ENCODE assay signal across 8 mouse cellular contexts in the genomic region with DNA sequence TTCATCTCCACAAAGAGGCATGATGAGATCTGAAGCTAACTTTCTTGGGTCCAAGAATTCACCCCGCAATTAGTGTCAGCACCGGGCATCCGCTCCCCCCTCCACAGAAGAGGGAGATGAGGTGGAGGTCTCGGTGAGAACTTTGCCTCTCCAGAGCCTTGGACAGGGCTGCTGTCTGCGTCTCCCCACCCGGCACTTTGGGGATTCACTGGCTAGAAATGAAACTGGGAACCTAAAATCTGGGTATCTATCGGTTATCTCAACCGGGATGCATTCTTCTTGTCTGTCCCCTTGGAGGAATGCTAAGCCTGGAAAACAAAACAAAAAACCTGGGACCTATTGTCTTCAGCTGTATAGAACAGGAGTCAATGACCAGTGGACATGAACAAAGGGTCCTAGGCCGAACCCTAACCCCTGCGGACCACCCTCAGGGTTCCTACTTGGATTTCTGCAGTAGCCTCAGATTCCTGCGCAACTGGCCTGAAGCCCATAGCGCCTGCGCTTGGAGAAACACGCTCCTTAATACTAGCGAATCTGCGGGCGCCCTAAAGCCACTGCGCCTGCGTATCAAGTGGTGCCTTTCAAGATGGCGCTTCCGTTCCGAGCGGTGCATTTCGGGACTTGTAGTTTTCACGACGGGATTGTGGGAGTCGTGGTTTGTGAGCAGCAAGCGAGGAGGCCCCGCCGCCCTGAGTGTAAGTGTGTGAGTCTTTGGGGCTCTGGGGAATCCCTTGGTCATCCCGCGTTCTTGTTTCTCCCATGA. TPM values are rescaled to one million over a fixed set of nuclear protein-coding genes. Genes with fewer than 3 reads are reported as not detected.
DNase-seq lines count a peak whose midpoint lies in the region; ATAC-seq lines count a peak whose summit lies in the region.

A gene (plus strand): TSS at position 638 of the 763 bp plus-strand sequence.

- peak; percentile 98 for DNase-seq in R1 (ENCODE audit: low read depth, low spot score)
- peak; percentile 94 to 96 for DNase-seq in cerebellum, postnatal 25 days
- peak; percentile 87 to 92 for DNase-seq in frontal cortex, postnatal 25 days (ENCODE audit: low spot score in 2 of 2)
- DNase-seq in hindbrain, embryonic 14.5 days (ENCODE audit: low spot score), result peak; percentile 100
- DNase-seq in layer of hippocampus, postnatal 36 days, result peak; percentile 93 to 94
- DNase-seq in lung, postnatal 36 days, result peak; percentile 99
- peak; percentile 99 for DNase-seq in retina, postnatal 1 day
- DNase-seq in urinary bladder, adult 18-20 months (ENCODE audit: low spot score in 2 of 2), result peak; percentile 83 to 94

- H3K9me3 ChIP-seq in hindbrain, embryonic 14.5 days (ENCODE audit: control insufficient read depth, low read length), result no peaks in the 10 kb centered on the region

- no peaks in the 10 kb centered on the region for H3K27me3 ChIP-seq in hindbrain, embryonic 14.5 days (ENCODE audit: control insufficient read depth, insufficient read depth, low read length)

- ATAC-seq in hindbrain, embryonic 14.5 days (ENCODE audit: low FRiP score), result peak; percentile 95

- H3K36me3 ChIP-seq in hindbrain, embryonic 14.5 days (replicated peaks; ENCODE audit: control insufficient read depth, insufficient read depth), result peaks cover 8% of the 10 kb centered on the region

- H3K27ac ChIP-seq in hindbrain, embryonic 14.5 days, result peak within 1 kb of the TSS; percentile 87

- peak within 1 kb of the TSS; percentile 80 for H3K4me2 ChIP-seq in hindbrain, embryonic 14.5 days (replicated peaks)

- peak within 1 kb of the TSS; percentile 61 for H3K4me3 ChIP-seq in hindbrain, embryonic 14.5 days (replicated peaks; ENCODE audit: low read length)

- H3K4me1 ChIP-seq in hindbrain, embryonic 14.5 days (replicated peaks; ENCODE audit: control insufficient read depth, insufficient read depth, low read length), result peaks cover 24% of the 10 kb centered on the region

- peak within 1 kb of the TSS; percentile 76 for H3K9ac ChIP-seq in hindbrain, embryonic 14.5 days

- WGBS in hindbrain, embryonic 14.5 days, result 9% methylated on average over 32 of the region's 32 CpGs

RNA-seq across cellular contexts. Expression of the gene that starts here (rescaled TPM):
- polyA plus RNA-seq in hindbrain, embryonic 14.5 days (2014; fragmentation: Nextera tagmentation; extraction: Ambion mirVana), result 63.8 and 66.1 TPM in 2 replicates
- 10 to 100 TPM; 20.2 to 21.4 TPM for total RNA-seq in layer of hippocampus, postnatal 36 days (2021)

Comparison
In these comparisons a context has a peak if more than half of its experiments do, and no peak if none do; other contexts are left out.
1. Peak in every context shown above with its lines: DNase-seq, ATAC-seq, H3K4me3 ChIP-seq and H3K27ac ChIP-seq.